Mouse (Mus musculus): ENCODE measurements around the gene Wbp11. TPM values are rescaled to one million over a fixed set of nuclear protein-coding genes. Genes with fewer than 3 reads are reported as not detected.
A peak's percentile ranks its signal among the peaks of the same experiment; 100 is the strongest.

Wbp11 gene
- polyA plus RNA-seq, 1 experiment from 2014 or later = 137 TPM

GRCm38 (mm10) chr6:136854361-136854781 lies 26.3 kb upstream of the Wbp11 start:
- no peak overlapping the region for H3K27ac ChIP-seq
- no peaks in the 10 kb centered on the region for H3K36me3 ChIP-seq (replicated peaks)
- no peak for ATAC-seq (ENCODE audit: low FRiP score)
- WGBS = 91% methylated on average over 11 of the region's 11 CpGs
- no peaks in the 10 kb centered on the region for H3K27me3 ChIP-seq
- H3K4me1 ChIP-seq = peaks cover 4% of the 10 kb centered on the region; the same call in 1 of the 2 replicates
- H3K4me2 ChIP-seq = no peak overlapping the region
- H3K9ac ChIP-seq = no peak overlapping the region
- no peak overlapping the region for H3K4me3 ChIP-seq (replicated peaks)
- no peaks in the 10 kb centered on the region for H3K9me3 ChIP-seq

GRCm38 (mm10) chr6:136852762-136853161 lies 24.7 kb upstream of the Wbp11 start:
- Histone ChIP-seq H3K27ac (0 out of 2 replicates have a peak overlapping the region, but pooled peaks have one; percentile 25), H3K4me2 (no peak overlapping the region), H3K4me3 (replicated peaks) (no peak overlapping the region), H3K9me3 (no peaks in the 10 kb centered on the region), H3K27me3 (no peaks in the 10 kb centered on the region), H3K4me1 (peaks cover 4% of the 10 kb centered on the region; the same call in 1 of the 2 replicates), H3K9ac (no peak overlapping the region), H3K36me3 (replicated peaks) (no peaks in the 10 kb centered on the region)
- ATAC-seq (ENCODE audit: low FRiP score) = no peak
- 53% methylated on average over 3 of the region's 3 CpGs for WGBS

GRCm38 (mm10) chr6:136852348-136852747 lies 24.3 kb upstream of the Wbp11 start:
- H3K4me1 ChIP-seq = peaks cover 4% of the 10 kb centered on the region; the same call in 1 of the 2 replicates
- H3K4me2 ChIP-seq = no peak overlapping the region
- H3K27me3 ChIP-seq = no peaks in the 10 kb centered on the region
- WGBS = 79% methylated on average over 4 of the region's 4 CpGs
- H3K36me3 ChIP-seq (replicated peaks) = no peaks in the 10 kb centered on the region
- no peak overlapping the region for H3K4me3 ChIP-seq (replicated peaks)
- no peak for ATAC-seq (ENCODE audit: low FRiP score)
- no peaks in the 10 kb centered on the region for H3K9me3 ChIP-seq
- no peak overlapping the region for H3K9ac ChIP-seq
- H3K27ac ChIP-seq = no peak overlapping the region

- Histone ChIP-seq H3K36me3 (replicated peaks) (no peaks in the 10 kb centered on the region), H3K4me2 (no peak overlapping the region), H3K27ac (no peak overlapping the region), H3K4me3 (replicated peaks) (no peak overlapping the region), H3K9ac (no peak overlapping the region), H3K9me3 (no peaks in the 10 kb centered on the region), H3K27me3 (no peaks in the 10 kb centered on the region), H3K4me1 (peaks cover 4% of the 10 kb centered on the region; the same call in 1 of the 2 replicates)
- no peak for ATAC-seq (ENCODE audit: low FRiP score)
- 86% methylated on average over 6 of the region's 6 CpGs for WGBS
These were observed 22.2 kb upstream of the Wbp11 start for GRCm38 (mm10) chr6:136850267-136850666.

GRCm38 (mm10) chr6:136848971-136849370 lies 20.9 kb upstream of the Wbp11 start:
- no peak overlapping the region for H3K27ac ChIP-seq
- H3K9me3 ChIP-seq = no peaks in the 10 kb centered on the region
- no peak overlapping the region for H3K4me3 ChIP-seq (replicated peaks)
- no peaks in the 10 kb centered on the region for H3K27me3 ChIP-seq
- 89% methylated on average over 5 of the region's 5 CpGs for WGBS
- H3K4me2 ChIP-seq = no peak overlapping the region
- no peaks in the 10 kb centered on the region for H3K36me3 ChIP-seq (replicated peaks)
- no peak overlapping the region for H3K9ac ChIP-seq
- no peak for ATAC-seq (ENCODE audit: low FRiP score)
- H3K4me1 ChIP-seq = peaks cover 4% of the 10 kb centered on the region; the same call in 1 of the 2 replicates

- Histone ChIP-seq H3K4me2 (no peak overlapping the region), H3K36me3 (replicated peaks) (no peaks in the 10 kb centered on the region), H3K4me3 (replicated peaks) (no peak overlapping the region), H3K9ac (no peak overlapping the region), H3K4me1 (peaks cover 4% of the 10 kb centered on the region; the same call in 1 of the 2 replicates), H3K27me3 (no peaks in the 10 kb centered on the region), H3K9me3 (no peaks in the 10 kb centered on the region), H3K27ac (no peak overlapping the region)
- no peak for ATAC-seq (ENCODE audit: low FRiP score)
- 89% methylated on average over 8 of the region's 8 CpGs for WGBS
These were observed 20.4 kb upstream of the Wbp11 start for GRCm38 (mm10) chr6:136848399-136848798.

- no peaks in the 10 kb centered on the region for H3K27me3 ChIP-seq
- H3K4me1 ChIP-seq = peaks cover 3% of the 10 kb centered on the region; the same call in 1 of the 2 replicates
- no peak overlapping the region for H3K4me2 ChIP-seq
- 23% methylated on average over 2 of the region's 2 CpGs for WGBS
- H3K36me3 ChIP-seq (replicated peaks) = no peaks in the 10 kb centered on the region
- H3K9ac ChIP-seq = no peak overlapping the region
- no peaks in the 10 kb centered on the region for H3K9me3 ChIP-seq
- no peak overlapping the region for H3K4me3 ChIP-seq (replicated peaks)
- no peak overlapping the region for H3K27ac ChIP-seq
- no peak for ATAC-seq (ENCODE audit: low FRiP score)
These were observed 19.8 kb upstream of the Wbp11 start for GRCm38 (mm10) chr6:136847790-136848189.

GRCm38 (mm10) chr6:136847267-136847666 lies 19.2 kb upstream of the Wbp11 start:
- Histone ChIP-seq H3K9ac (no peak overlapping the region), H3K27ac (no peak overlapping the region), H3K4me3 (replicated peaks) (no peak overlapping the region), H3K27me3 (no peaks in the 10 kb centered on the region), H3K4me2 (no peak overlapping the region), H3K36me3 (replicated peaks) (no peaks in the 10 kb centered on the region), H3K4me1 (no peaks in the 10 kb centered on the region), H3K9me3 (no peaks in the 10 kb centered on the region)
- no peak for ATAC-seq (ENCODE audit: low FRiP score)
- WGBS = 95% methylated on average over 3 of the region's 3 CpGs

GRCm38 (mm10) chr6:136845706-136846480 lies 17.9 kb upstream of the Wbp11 start:
- Histone ChIP-seq H3K4me2 (no peak overlapping the region), H3K27me3 (no peaks in the 10 kb centered on the region), H3K4me3 (replicated peaks) (no peak overlapping the region), H3K27ac (no peak overlapping the region), H3K36me3 (replicated peaks) (no peaks in the 10 kb centered on the region), H3K9ac (no peak overlapping the region), H3K9me3 (no peaks in the 10 kb centered on the region), H3K4me1 (no peaks in the 10 kb centered on the region)
- 73% methylated on average over 5 of the region's 5 CpGs for WGBS
- no peak for ATAC-seq (ENCODE audit: low FRiP score)

- WGBS = 62% methylated on average over 2 of the region's 2 CpGs
- no peak for ATAC-seq (ENCODE audit: low FRiP score)
These were observed 16.9 kb upstream of the Wbp11 start for GRCm38 (mm10) chr6:136844903-136845302.

GRCm38 (mm10) chr6:136837323-136837722 lies 9.3 kb upstream of the Wbp11 start:
- H3K27me3 ChIP-seq = peaks cover 4% of the 10 kb centered on the region; the same call in 1 of the 2 replicates
- no peaks in the 10 kb centered on the region for H3K36me3 ChIP-seq (replicated peaks)
- no peak overlapping the region for H3K4me2 ChIP-seq
- 86% methylated on average over 3 of the region's 3 CpGs for WGBS
- H3K4me3 ChIP-seq (replicated peaks) = no peak overlapping the region
- no peak overlapping the region for H3K27ac ChIP-seq
- no peak for ATAC-seq (ENCODE audit: low FRiP score)
- no peaks in the 10 kb centered on the region for H3K4me1 ChIP-seq
- no peaks in the 10 kb centered on the region for H3K9me3 ChIP-seq
- no peak overlapping the region for H3K9ac ChIP-seq

More at GRCm38 (mm10) chr6:136844903-136845302, 16.9 kb upstream of the Wbp11 start:
- Histone ChIP-seq H3K9ac (no peak overlapping the region), H3K27me3 (no peaks in the 10 kb centered on the region), H3K36me3 (replicated peaks) (no peaks in the 10 kb centered on the region), H3K27ac (no peak overlapping the region), H3K4me2 (no peak overlapping the region), H3K9me3 (no peaks in the 10 kb centered on the region), H3K4me1 (no peaks in the 10 kb centered on the region), H3K4me3 (replicated peaks) (no peak overlapping the region)

GRCm38 (mm10) chr6:136835352-136835751 lies 7.3 kb upstream of the Wbp11 start, which contains the start of gene Smco3:
Smco3 (minus strand) TSS chr6:136835452.
- H3K4me1 ChIP-seq = no peaks in the 10 kb centered on the region
- H3K36me3 ChIP-seq (replicated peaks) = no peaks in the 10 kb centered on the region
- no peak within 1 kb of the TSS for H3K27ac ChIP-seq
- 74% methylated on average over 4 of the region's 4 CpGs for WGBS
- H3K27me3 ChIP-seq = peaks cover 16% of the 10 kb centered on the region
- H3K9me3 ChIP-seq = no peaks in the 10 kb centered on the region
- no peak within 1 kb of the TSS for H3K4me2 ChIP-seq
- H3K4me3 ChIP-seq (replicated peaks) = no peak within 1 kb of the TSS
- ATAC-seq (ENCODE audit: low FRiP score) = no peak
- H3K9ac ChIP-seq = no peak within 1 kb of the TSS

GRCm38 (mm10) chr6:136831712-136832111 lies 3.7 kb upstream of the Wbp11 start:
- no peak for ATAC-seq (ENCODE audit: low FRiP score)
- WGBS = 77% methylated on average over 5 of the region's 5 CpGs

More at GRCm38 (mm10) chr6:136831712-136832111, 3.7 kb upstream of the Wbp11 start:
- Histone ChIP-seq H3K27ac (no peak overlapping the region), H3K9ac (no peak overlapping the region), H3K4me2 (no peak overlapping the region), H3K4me1 (peaks cover 9% of the 10 kb centered on the region), H3K36me3 (replicated peaks) (no peaks in the 10 kb centered on the region), H3K9me3 (no peaks in the 10 kb centered on the region), H3K27me3 (peaks cover 16% of the 10 kb centered on the region), H3K4me3 (replicated peaks) (no peak overlapping the region)
